Mouse (Mus musculus) spleen, adult 2 months (tissue): ENCODE results near the gene Adamts14.

Source experiments
- CTCF ChIP-seq: fragments of 200-500 bp; IDR thresholded peaks from 2 replicates; pipeline ENCODE4 v1.5.1; 2011; ENCODE audit warnings: mild to moderate bottlenecking, inconsistent platforms; ENCODE audit not compliant: insufficient read depth, insufficient read length, insufficient replicate concordance; ENCODE audit errors: extremely low read depth
- POLR2A ChIP-seq: fragments of 200-500 bp; IDR thresholded peaks from 2 replicates; pipeline ENCODE4 v1.6.1; 2011; ENCODE audit warnings: low read depth, low read length, inconsistent platforms

- TF ChIP-seq CTCF (peak; percentile 58; the same call in 1 of the 2 replicates), POLR2A (no peak)
These were observed 61.5 kb downstream of the Adamts14 start for GRCm38 (mm10) chr10:61211743-61212142.
